Mouse (Mus musculus) cerebellum, adult 11-12 months (tissue): ENCODE results near the gene Rpl7a.

Experiments
- DNase-seq: peaks from one replicate; pipeline ENCODE4 v3.0.0; 2022

The Rpl7a gene

GRCm38 (mm10) chr2:26956811-26957487 lies 46.4 kb downstream of the Rpl7a start:
- no peak for DNase-seq

GRCm38 (mm10) chr2:26957488-26957859 lies 46.9 kb downstream of the Rpl7a start:
- no peak for DNase-seq

DNA sequence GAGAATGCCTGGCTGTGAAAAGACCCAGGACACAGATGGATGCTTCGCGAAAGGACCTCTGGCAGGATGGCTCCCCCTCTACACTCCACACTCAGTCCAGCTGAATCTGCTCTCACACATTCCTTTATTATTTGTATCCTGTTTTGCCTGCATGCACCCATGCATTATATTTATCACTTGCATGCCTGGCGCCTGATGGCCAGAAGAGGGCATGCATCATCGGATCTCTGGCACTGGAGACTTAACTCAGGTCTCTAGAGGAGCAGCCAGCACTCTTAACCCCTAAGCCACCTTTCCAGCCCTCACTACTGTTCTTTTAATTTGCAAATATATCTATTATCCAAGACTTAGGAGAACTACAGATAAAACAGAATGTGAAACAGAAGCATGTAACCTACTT lies 50.2 kb downstream of the Rpl7a start:
- DNase-seq, result no peak
